Mouse (Mus musculus) heart, embryonic 15.5 days (tissue): ENCODE measurements around the gene Hyal2. TPM values are rescaled to one million over a fixed set of nuclear protein-coding genes. Genes with fewer than 3 reads are reported as not detected.

ENCODE experiments used
- ATAC-seq: fragments of 200-750 bp; cut with Nextera tagmentation; replicated peaks from 2 replicates; pipeline ENCODE4 v1.8.0; 2017; ENCODE audit warnings: low read depth, moderate TSS enrichment; ENCODE audit not compliant: insufficient number of reproducible peaks, insufficient read depth, low FRiP score
- H3K27ac ChIP-seq: fragments of 300-500 bp; sonication (generic); 2 replicates; pipeline ENCODE4 v1.5.1; 2015; ENCODE audit warnings: mild to moderate bottlenecking, inconsistent platforms
- H3K27me3 ChIP-seq: fragments of 300-500 bp; sonication (generic); 2 replicates; pipeline ENCODE4 v1.6.1; 2015; ENCODE audit warnings: inconsistent platforms
- H3K36me3 ChIP-seq: fragments of 300-500 bp; sonication (generic); 2 replicates; pipeline ENCODE4 v1.6.1; 2015; ENCODE audit warnings: mild to moderate bottlenecking, inconsistent platforms
- H3K4me1 ChIP-seq: fragments of 300-500 bp; sonication (generic); replicated peaks from 2 replicates; pipeline ENCODE4 v1.6.1; 2015; ENCODE audit warnings: inconsistent platforms
- H3K4me2 ChIP-seq: fragments of 300-500 bp; sonication (generic); 2 replicates; pipeline ENCODE4 v1.6.1; 2015; ENCODE audit warnings: inconsistent platforms, mild to moderate bottlenecking, moderate library complexity
- H3K4me3 ChIP-seq: fragments of 300-500 bp; sonication (generic); 2 replicates; pipeline ENCODE4 v1.5.1; 2015; ENCODE audit warnings: mild to moderate bottlenecking, inconsistent platforms
- H3K9ac ChIP-seq: fragments of 300-500 bp; sonication (generic); 2 replicates; pipeline ENCODE4 v1.6.1; 2015; ENCODE audit warnings: mild to moderate bottlenecking, inconsistent platforms
- H3K9me3 ChIP-seq: fragments of 300-500 bp; sonication (generic); replicated peaks from 2 replicates; pipeline ENCODE4 v1.6.1; 2016; ENCODE audit warnings: inconsistent platforms
- WGBS: fragments of 180-500 bp; shearing (Covaris S2); methylation state at CpG from one replicate; pipeline ENCODE4 v1.1.7; 2015; ENCODE audit warnings: mixed read lengths; 5-methylcytosine and 5-hydroxymethylcytosine counted together
- polyA plus RNA-seq: library from polyadenylated mRNA; unstranded; fragments of >200 nt; fragmentation: Nextera tagmentation; extraction: Ambion mirVana; gene quantifications from 2 replicates; pipeline ENCODE4 v1.2.1, GENCODE M21; 2015

The Hyal2 gene
- polyA plus RNA-seq, 1 experiment from 2014 or later, result 72.2 TPM

- Histone ChIP-seq H3K4me2 (no peak overlapping the region), H3K27ac (peak overlapping the region; percentile 97), H3K9me3 (no peaks in the 10 kb centered on the region), H3K4me1 (peaks cover 69% of the 10 kb centered on the region), H3K9ac (no peak overlapping the region), H3K4me3 (no peak overlapping the region), H3K27me3 (no peaks in the 10 kb centered on the region), H3K36me3 (peaks cover 60% of the 10 kb centered on the region)
- no peak for ATAC-seq
- 79% methylated on average over 2 of the region's 2 CpGs for whole genome bisulfite sequencing
These were observed 49.7 kb downstream of the Hyal2 start for GRCm38 (mm10) chr9:107617461-107617860.

- H3K4me1 ChIP-seq, result peaks cover 65% of the 10 kb centered on the region
These were observed 50.4 kb downstream of the Hyal2 start for GRCm38 (mm10) chr9:107618098-107618497.

GRCm38 (mm10) chr9:107618778-107619545 is 51.2 kb downstream of the Hyal2 start:
- WGBS, result 12% methylated on average over 13 of the region's 13 CpGs
- H3K4me2 ChIP-seq, result 0 out of 2 replicates have a peak overlapping the region, but pooled peaks have one; percentile 23
- ATAC-seq, result peak; percentile 83
- H3K4me1 ChIP-seq, result peaks cover 66% of the 10 kb centered on the region
- H3K9ac ChIP-seq, result peak overlapping the region; percentile 28
- no peak overlapping the region for H3K4me3 ChIP-seq
- no peaks in the 10 kb centered on the region for H3K27me3 ChIP-seq
- H3K36me3 ChIP-seq, result peaks cover 63% of the 10 kb centered on the region
- H3K27ac ChIP-seq, result peak overlapping the region; percentile 97
- H3K9me3 ChIP-seq, result no peaks in the 10 kb centered on the region

More at GRCm38 (mm10) chr9:107618098-107618497, 50.4 kb downstream of the Hyal2 start:
- Histone ChIP-seq H3K4me3 (no peak overlapping the region), H3K9ac (peak overlapping the region; percentile 28; the same call in 1 of the 2 replicates), H3K9me3 (no peaks in the 10 kb centered on the region), H3K4me2 (0 out of 2 replicates have a peak overlapping the region, but pooled peaks have one; percentile 3), H3K36me3 (peaks cover 66% of the 10 kb centered on the region), H3K27ac (peak overlapping the region; percentile 97), H3K27me3 (no peaks in the 10 kb centered on the region)
- WGBS, result 59% methylated on average over 6 of the region's 6 CpGs
- no peak for ATAC-seq

GRCm38 (mm10) chr9:107619546-107619879 is 51.8 kb downstream of the Hyal2 start:
- peaks cover 68% of the 10 kb centered on the region for H3K4me1 ChIP-seq
- peaks cover 57% of the 10 kb centered on the region for H3K36me3 ChIP-seq
- peak overlapping the region; percentile 38 for H3K4me2 ChIP-seq
- no peaks in the 10 kb centered on the region for H3K9me3 ChIP-seq
- H3K4me3 ChIP-seq, result peak overlapping the region; percentile 0; the same call in 1 of the 2 replicates
- H3K9ac ChIP-seq, result peak overlapping the region; percentile 22; the same call in 1 of the 2 replicates
- H3K27me3 ChIP-seq, result no peaks in the 10 kb centered on the region
- ATAC-seq, result peak; percentile 68; the same call in 1 of the 2 replicates
- 27% methylated on average over 13 of the region's 13 CpGs for WGBS
- H3K27ac ChIP-seq, result peak overlapping the region; percentile 97

- Histone ChIP-seq H3K9me3 (no peaks in the 10 kb centered on the region), H3K9ac (no peak overlapping the region), H3K4me2 (no peak overlapping the region), H3K4me1 (peaks cover 73% of the 10 kb centered on the region), H3K4me3 (no peak overlapping the region), H3K27ac (peak overlapping the region; percentile 97), H3K36me3 (peaks cover 49% of the 10 kb centered on the region), H3K27me3 (no peaks in the 10 kb centered on the region)
- ATAC-seq, result no peak
These were observed 53.2 kb downstream of the Hyal2 start for GRCm38 (mm10) chr9:107620954-107621353.

Other genes starting within 250 kb of the Hyal2 start
- gene Hemk1, start 229.6 kb upstream of the Hyal2 start, polyA plus RNA-seq, result 11.2 and 11.8 TPM in 2 replicates
- gene 6430571L13Rik, start 227.3 kb upstream of the Hyal2 start, polyA plus RNA-seq, result 0.90 and 1.1 TPM in 2 replicates
- 2.6 and 3.6 TPM in 2 replicates for gene Cacna2d2, start 168.3 kb upstream of the Hyal2 start, polyA plus RNA-seq
- gene Tmem115, start 34.0 kb upstream of the Hyal2 start, polyA plus RNA-seq, result 31.5 and 35.5 TPM in 2 replicates
- 14.7 and 19.5 TPM in 2 replicates for gene Cyb561d2, start 25.8 kb upstream of the Hyal2 start, polyA plus RNA-seq
- gene Nprl2, start 25.7 kb upstream of the Hyal2 start, polyA plus RNA-seq, result 26.4 and 30.5 TPM in 2 replicates
- 0.40 and 1.7 TPM in 2 replicates for gene Zmynd10, start 20.6 kb upstream of the Hyal2 start, polyA plus RNA-seq
- gene Rassf1, start 16.4 kb upstream of the Hyal2 start, polyA plus RNA-seq, result 45.3 and 54.8 TPM in 2 replicates
- gene Tusc2, start 4.7 kb upstream of the Hyal2 start, polyA plus RNA-seq, result 41.4 and 43.0 TPM in 2 replicates
- gene Hyal1, start 9.0 kb downstream of the Hyal2 start, polyA plus RNA-seq, result 8.3 and 9.1 TPM in 2 replicates
- gene Naa80, start 10.9 kb downstream of the Hyal2 start, polyA plus RNA-seq, result 13.4 and 17.2 TPM in 2 replicates
- gene Hyal3, start 12.9 kb downstream of the Hyal2 start, polyA plus RNA-seq, result 0.68 and 0.82 TPM in 2 replicates
- gene Ifrd2, start 19.7 kb downstream of the Hyal2 start, polyA plus RNA-seq, result 31.7 and 45.7 TPM in 2 replicates
- gene Sema3b, start 41.3 kb downstream of the Hyal2 start, polyA plus RNA-seq, result 9.7 and 10.7 TPM in 2 replicates
- gene Gnai2, start 67.4 kb downstream of the Hyal2 start, polyA plus RNA-seq, result 367 and 431 TPM in 2 replicates
- gene Slc38a3, start 101.6 kb downstream of the Hyal2 start, polyA plus RNA-seq, result 2.5 and 3.6 TPM in 2 replicates
- gene Gnat1, start 111.8 kb downstream of the Hyal2 start, polyA plus RNA-seq, result 0.53 and 0.98 TPM in 2 replicates
- gene Sema3f, start 142.5 kb downstream of the Hyal2 start, polyA plus RNA-seq, result 4.1 and 7.1 TPM in 2 replicates
- 123 and 147 TPM in 2 replicates for gene Rbm5, start 203.1 kb downstream of the Hyal2 start, polyA plus RNA-seq